Mouse (Mus musculus) lung, postnatal 0 days (tissue): Measurements from ENCODE around the gene Pop5.

Experiments
- CTCF ChIP-seq: IDR thresholded peaks from 2 replicates; pipeline ENCODE4 v1.5.1; 2016; ENCODE audit warnings: antibody characterized with exemption, mild to moderate bottlenecking
- EP300 ChIP-seq: IDR thresholded peaks from 2 replicates; pipeline ENCODE4 v1.6.1; 2016; ENCODE audit warnings: antibody characterized with exemption, mild to moderate bottlenecking, control low read depth

DNA sequence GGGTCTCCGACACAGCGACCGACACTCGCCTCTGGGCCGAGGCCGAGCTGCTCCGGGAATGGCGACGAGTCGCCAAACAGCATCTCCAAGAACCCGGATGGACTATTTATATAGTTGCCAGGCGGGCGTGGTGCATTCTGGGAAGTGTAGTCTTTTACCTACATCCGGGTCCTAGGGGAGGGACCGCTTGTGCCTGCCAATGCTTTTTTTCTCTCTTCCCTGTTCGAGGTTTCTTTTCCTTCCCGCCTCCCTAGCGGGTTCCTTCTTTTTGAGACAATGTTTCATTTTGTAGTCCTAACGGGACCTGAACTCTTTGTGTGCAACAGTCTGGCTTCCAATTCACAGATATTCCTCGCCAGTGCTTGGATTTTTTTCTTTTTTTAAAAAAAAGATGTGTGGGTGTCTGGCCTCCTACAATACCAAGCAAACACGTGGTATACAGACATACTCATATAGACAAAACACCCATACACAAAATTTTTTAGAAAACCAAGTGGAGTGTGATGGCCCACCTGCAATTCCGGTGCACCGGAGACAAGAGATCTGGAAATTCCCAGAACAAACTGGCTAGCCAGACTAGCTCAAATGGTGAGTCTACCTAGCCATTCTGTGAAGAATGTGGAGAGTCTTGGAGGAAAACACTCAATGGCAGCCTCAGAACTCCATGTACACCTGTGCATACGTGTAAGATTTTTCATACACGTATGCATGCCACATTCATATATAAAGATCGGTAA is 37.3 kb downstream of the Pop5 start, which contains the start of gene Rnf10:
- TF ChIP-seq CTCF: no peak
- no peak for TF ChIP-seq EP300
